Mouse (Mus musculus): ENCODE data around the gene Tmem33. TPM values are rescaled to one million over a fixed set of nuclear protein-coding genes. Genes with fewer than 3 reads are reported as not detected.

The Tmem33 gene
- total and polyA plus RNA-seq, 3 experiments = 70.4 to 147 (median 134) TPM

GRCm38 (mm10) chr5:67225758-67226157 lies 34.6 kb upstream of the Tmem33 start:
- in situ Hi-C loops (cut with MboI; ENCODE audit: low pct_ligation_motif_present, low pct_unique_long_range_greater_than_20kb, low sequenced_read_pairs) (no loop called here), dilution Hi-C loops (cut with MboI; ENCODE audit: extremely low pct_ligation_motif_present, extremely low pct_unique_long_range_greater_than_20kb, low sequenced_read_pairs) (no loop called here)
- DNase-seq (ENCODE audit: extremely low read depth) = no peak
- Histone ChIP-seq H3K27me3 (replicated peaks) (no peaks in the 10 kb centered on the region), H3K36me3 (replicated peaks in 1 of 2; ENCODE audit: control insufficient read depth in 1 of 2, insufficient read depth in 1 of 2, low read length in 1 of 2) (no peaks in the 10 kb centered on the region), H3K4me1 (ENCODE audit: control insufficient read depth in 1 of 2, insufficient read depth in 2 of 2) (no peaks in the 10 kb centered on the region), H3K9ac (ENCODE audit: insufficient read depth, low read depth) (no peak overlapping the region), H3K4me3 (replicated peaks in 1 of 3; ENCODE audit: low read depth in 2 of 3, low read length in 2 of 3, poor library complexity in 1 of 3) (no peak overlapping the region), H3K27ac (ENCODE audit: insufficient read depth, low read depth) (no peak overlapping the region), H3K9me3 (replicated peaks; ENCODE audit: low read length) (peaks cover 11% of the 10 kb centered on the region), H3K79me2 (replicated peaks; ENCODE audit: control insufficient read depth, extremely low read depth, insufficient read depth, poor library complexity, severe bottlenecking) (no peaks in the 10 kb centered on the region), H3K4me2 (ENCODE audit: insufficient read depth, low read depth, poor library complexity, severe bottlenecking) (no peak overlapping the region)
- TF ChIP-seq RAD21 (IDR thresholded peaks at IDR 0.05; ENCODE audit: low read depth, low read length) (no peak), ELF1 (IDR thresholded peaks at IDR 0.05; ENCODE audit: low read depth, low read length) (no peak), USF1 (IDR thresholded peaks at IDR 0.05; ENCODE audit: low read depth, low read length) (no peak), TBP (conservative IDR thresholded peaks at IDR 0.05; ENCODE audit: low read depth, low read length) (no peak), KAT2A (IDR thresholded peaks at IDR 0.05; ENCODE audit: insufficient replicate concordance, low read length) (no peak), USF2 (conservative IDR thresholded peaks at IDR 0.05; ENCODE audit: low read depth, low read length) (no peak), IRF4 (IDR thresholded peaks at IDR 0.05; ENCODE audit: low read depth, low read length) (no peak), CHD1 (IDR thresholded peaks at IDR 0.05; ENCODE audit: low read depth, low read length) (no peak), UBTF (IDR thresholded peaks at IDR 0.05; ENCODE audit: low read depth, low read length) (no peak), GABPA (IDR thresholded peaks at IDR 0.05; ENCODE audit: insufficient replicate concordance, low read depth, low read length) (no peak), SMC3 (IDR thresholded peaks at IDR 0.05; ENCODE audit: low read depth, low read length) (no peak)

GRCm38 (mm10) chr5:67227261-67227660 lies 33.1 kb upstream of the Tmem33 start:
- in situ Hi-C loops (cut with MboI; ENCODE audit: low pct_ligation_motif_present, low pct_unique_long_range_greater_than_20kb, low sequenced_read_pairs) = no loop called here
- no peak for DNase-seq (ENCODE audit: extremely low read depth)
- H3K27ac ChIP-seq (ENCODE audit: insufficient read depth, low read depth) = no peak overlapping the region
- H3K79me2 ChIP-seq (replicated peaks; ENCODE audit: control insufficient read depth, extremely low read depth, insufficient read depth, poor library complexity, severe bottlenecking) = no peaks in the 10 kb centered on the region
- TF ChIP-seq ZMIZ1 (IDR thresholded peaks at IDR 0.05; ENCODE audit: low read depth, low read length) (no peak), JUND (conservative IDR thresholded peaks at IDR 0.05; ENCODE audit: low read depth, low read length) (no peak), ZC3H11A (IDR thresholded peaks at IDR 0.05; ENCODE audit: low read depth, low read length) (no peak), CHD1 (IDR thresholded peaks at IDR 0.05; ENCODE audit: low read depth, low read length) (no peak), MAZ (IDR thresholded peaks at IDR 0.05; ENCODE audit: low read depth, low read length) (no peak)
- H3K27me3 ChIP-seq (replicated peaks) = no peaks in the 10 kb centered on the region
- dilution Hi-C loops (cut with MboI; ENCODE audit: extremely low pct_ligation_motif_present, extremely low pct_unique_long_range_greater_than_20kb, low sequenced_read_pairs) = no loop called here
- no peaks in the 10 kb centered on the region for H3K36me3 ChIP-seq (replicated peaks in 1 of 2; ENCODE audit: control insufficient read depth in 1 of 2, insufficient read depth in 1 of 2, low read length in 1 of 2)
- peaks cover 16% of the 10 kb centered on the region for H3K9me3 ChIP-seq (replicated peaks; ENCODE audit: low read length)
- no peak overlapping the region for H3K4me3 ChIP-seq (replicated peaks in 1 of 3; ENCODE audit: low read depth in 2 of 3, low read length in 2 of 3, poor library complexity in 1 of 3)
- no peak overlapping the region for H3K4me2 ChIP-seq (ENCODE audit: insufficient read depth, low read depth, poor library complexity, severe bottlenecking)
- H3K4me1 ChIP-seq (ENCODE audit: control insufficient read depth in 1 of 2, insufficient read depth in 2 of 2) = no peaks in the 10 kb centered on the region
- no peak overlapping the region for H3K9ac ChIP-seq (ENCODE audit: insufficient read depth, low read depth)

All from CH12.LX (cell line).